Mouse (Mus musculus): ENCODE results near the gene Kin. TPM values are rescaled to one million over a fixed set of nuclear protein-coding genes. Genes with fewer than 3 reads are reported as not detected.

The Kin gene
- polyA plus RNA-seq, 1 experiment from 2014 or later, result 28.3 TPM

DNA sequence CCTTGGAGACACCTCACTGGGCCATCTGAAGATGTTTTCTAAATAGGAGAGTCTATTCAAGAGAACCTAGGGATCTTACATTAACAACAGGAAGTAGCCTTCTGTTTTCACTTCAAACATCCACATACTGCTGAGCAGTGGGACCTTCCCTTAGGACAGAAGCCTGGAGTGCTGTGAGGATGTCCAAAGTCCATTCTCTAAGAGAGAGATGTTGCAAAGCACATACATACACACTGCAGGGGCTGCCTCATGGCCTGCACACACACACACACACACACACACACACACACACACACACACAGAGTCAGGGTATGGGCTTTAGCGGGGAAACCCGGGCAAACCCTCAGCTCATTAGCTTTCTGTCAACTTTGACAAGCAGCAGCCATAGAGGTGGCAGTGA is 20.1 kb downstream of the Kin start:
- DNase-seq (ENCODE audit: low spot score) (no peak), ATAC-seq (replicated peaks; ENCODE audit: low FRiP score, low read depth) (peak; percentile 30; the same call in 1 of the 2 replicates)
- Histone ChIP-seq H3K4me2 (ENCODE audit: low read length) (no peak overlapping the region), H3K4me3 (replicated peaks; ENCODE audit: low read depth, low read length) (no peak overlapping the region), H3K27me3 (ENCODE audit: insufficient read depth, low read length) (no peaks in the 10 kb centered on the region), H3K36me3 (ENCODE audit: insufficient read depth, low read length) (no peaks in the 10 kb centered on the region), H3K4me1 (replicated peaks; ENCODE audit: insufficient read depth, low read length) (no peaks in the 10 kb centered on the region), H3K9me3 (replicated peaks; ENCODE audit: low read length) (no peaks in the 10 kb centered on the region), H3K27ac (no peak overlapping the region), H3K9ac (ENCODE audit: low read depth, low read length) (no peak overlapping the region)
- no peak for TF ChIP-seq CTCF (IDR thresholded peaks at IDR 0.05; ENCODE audit: low read depth)
- 65% methylated on average over 2 of the region's 2 CpGs for WGBS

DNA sequence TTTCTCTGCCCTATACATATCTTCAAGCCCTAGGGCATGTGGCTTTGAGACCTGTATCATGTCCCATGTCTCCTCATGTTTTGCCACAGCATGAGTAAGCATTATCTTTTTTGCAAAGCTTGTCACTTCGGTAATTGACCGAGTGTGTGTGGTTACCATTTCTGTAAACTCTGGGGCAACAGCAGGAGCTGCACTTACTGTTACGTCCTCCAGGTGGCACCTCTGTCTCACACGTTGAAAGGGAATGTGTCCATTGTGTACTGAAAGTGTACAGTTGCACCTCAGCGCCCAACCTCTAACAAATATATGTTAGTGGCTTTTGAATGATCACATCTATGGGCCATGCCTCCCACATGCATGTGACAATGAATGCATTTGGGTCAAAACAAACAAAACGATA is 20.8 kb downstream of the Kin start:
- ATAC-seq (replicated peaks; ENCODE audit: low FRiP score, low read depth), result 0 out of 2 replicates have a peak, but pooled peaks have one; percentile 35
- 36% methylated on average over 6 of the region's 6 CpGs for WGBS
- H3K27me3 ChIP-seq (ENCODE audit: insufficient read depth, low read length), result no peaks in the 10 kb centered on the region
- peak; percentile 87 for TF ChIP-seq CTCF (IDR thresholded peaks at IDR 0.05; ENCODE audit: low read depth)
- no peaks in the 10 kb centered on the region for H3K4me1 ChIP-seq (replicated peaks; ENCODE audit: insufficient read depth, low read length)
- no peak overlapping the region for H3K27ac ChIP-seq
- H3K9ac ChIP-seq (ENCODE audit: low read depth, low read length), result no peak overlapping the region
- H3K4me3 ChIP-seq (replicated peaks; ENCODE audit: low read depth, low read length), result no peak overlapping the region
- peak; percentile 80 for DNase-seq (ENCODE audit: low spot score)
- H3K36me3 ChIP-seq (ENCODE audit: insufficient read depth, low read length), result no peaks in the 10 kb centered on the region
- no peak overlapping the region for H3K4me2 ChIP-seq (ENCODE audit: low read length)
- no peaks in the 10 kb centered on the region for H3K9me3 ChIP-seq (replicated peaks; ENCODE audit: low read length)

DNA sequence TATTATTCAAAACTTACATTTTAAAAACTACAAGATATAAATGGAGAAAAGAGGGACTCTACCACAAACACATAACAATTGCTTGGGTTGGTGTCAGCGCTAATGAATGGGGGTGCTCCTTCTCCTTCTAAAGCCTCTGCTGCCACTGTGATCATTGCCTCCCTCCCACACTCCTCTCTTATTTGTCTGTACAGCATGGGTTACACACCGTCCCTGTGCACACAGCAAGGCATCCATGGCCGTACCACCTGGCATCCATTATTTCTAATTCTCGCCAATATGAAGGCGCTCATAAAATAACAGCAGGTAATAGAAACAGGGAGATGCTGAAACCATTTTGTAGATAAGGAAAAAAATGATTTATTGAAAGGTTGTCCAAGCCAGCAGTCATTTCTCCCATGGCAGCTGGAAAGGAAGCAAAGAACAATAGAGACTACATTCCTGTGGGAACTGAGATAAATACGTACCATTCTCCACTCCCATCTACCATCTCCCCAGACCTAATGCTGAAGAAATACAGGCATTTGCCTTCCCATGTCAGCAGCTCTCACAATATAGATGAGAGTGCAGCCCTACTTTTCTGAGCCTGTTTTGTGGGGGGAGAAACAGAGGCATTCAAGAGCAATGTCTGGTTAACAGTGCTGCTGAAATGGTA is 28.3 kb downstream of the Kin start:
- DNase-seq (ENCODE audit: low spot score), result peak; percentile 38
- no peak overlapping the region for H3K9ac ChIP-seq (ENCODE audit: low read depth, low read length)
- 60% methylated on average over 6 of the region's 6 CpGs for WGBS
- no peaks in the 10 kb centered on the region for H3K27me3 ChIP-seq (ENCODE audit: insufficient read depth, low read length)
- H3K4me2 ChIP-seq (ENCODE audit: low read length), result no peak overlapping the region
- no peak overlapping the region for H3K27ac ChIP-seq
- no peak for TF ChIP-seq CTCF (IDR thresholded peaks at IDR 0.05; ENCODE audit: low read depth)
- no peak overlapping the region for H3K4me3 ChIP-seq (replicated peaks; ENCODE audit: low read depth, low read length)
- no peaks in the 10 kb centered on the region for H3K4me1 ChIP-seq (replicated peaks; ENCODE audit: insufficient read depth, low read length)
- ATAC-seq (replicated peaks; ENCODE audit: low FRiP score, low read depth), result no peak
- H3K9me3 ChIP-seq (replicated peaks; ENCODE audit: low read length), result no peaks in the 10 kb centered on the region
- no peaks in the 10 kb centered on the region for H3K36me3 ChIP-seq (ENCODE audit: insufficient read depth, low read length)

DNA sequence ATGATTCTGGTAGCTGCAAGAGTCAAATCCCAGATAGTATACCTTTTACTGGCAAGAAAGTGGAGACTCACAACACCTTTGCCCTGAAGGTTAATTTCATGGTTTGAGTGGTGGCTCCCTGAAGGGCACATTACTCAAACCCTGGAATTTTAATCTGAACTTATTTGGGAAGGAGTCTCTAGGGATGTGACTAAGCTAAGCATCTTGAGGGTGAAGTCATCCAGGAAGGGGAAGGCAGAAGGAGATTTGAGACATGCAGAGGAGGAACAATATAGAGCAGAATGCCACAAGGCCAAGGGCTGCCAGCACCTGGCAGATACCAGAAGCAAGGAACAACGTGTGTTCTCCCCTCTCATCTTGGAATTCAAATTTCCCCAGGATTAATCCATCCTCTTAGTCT is 38.4 kb downstream of the Kin start:
- H3K9ac ChIP-seq (ENCODE audit: low read depth, low read length), result no peak overlapping the region
- 68% methylated on average over 1 of the region's 1 CpGs for WGBS
- TF ChIP-seq CTCF (IDR thresholded peaks at IDR 0.05; ENCODE audit: low read depth), result no peak
- no peaks in the 10 kb centered on the region for H3K36me3 ChIP-seq (ENCODE audit: insufficient read depth, low read length)
- no peaks in the 10 kb centered on the region for H3K9me3 ChIP-seq (replicated peaks; ENCODE audit: low read length)
- no peak overlapping the region for H3K27ac ChIP-seq
- no peak overlapping the region for H3K4me2 ChIP-seq (ENCODE audit: low read length)
- H3K27me3 ChIP-seq (ENCODE audit: insufficient read depth, low read length), result no peaks in the 10 kb centered on the region
- no peak overlapping the region for H3K4me3 ChIP-seq (replicated peaks; ENCODE audit: low read depth, low read length)
- DNase-seq (ENCODE audit: low spot score), result no peak
- H3K4me1 ChIP-seq (replicated peaks; ENCODE audit: insufficient read depth, low read length), result no peaks in the 10 kb centered on the region
- ATAC-seq (replicated peaks; ENCODE audit: low FRiP score, low read depth), result no peak

DNA sequence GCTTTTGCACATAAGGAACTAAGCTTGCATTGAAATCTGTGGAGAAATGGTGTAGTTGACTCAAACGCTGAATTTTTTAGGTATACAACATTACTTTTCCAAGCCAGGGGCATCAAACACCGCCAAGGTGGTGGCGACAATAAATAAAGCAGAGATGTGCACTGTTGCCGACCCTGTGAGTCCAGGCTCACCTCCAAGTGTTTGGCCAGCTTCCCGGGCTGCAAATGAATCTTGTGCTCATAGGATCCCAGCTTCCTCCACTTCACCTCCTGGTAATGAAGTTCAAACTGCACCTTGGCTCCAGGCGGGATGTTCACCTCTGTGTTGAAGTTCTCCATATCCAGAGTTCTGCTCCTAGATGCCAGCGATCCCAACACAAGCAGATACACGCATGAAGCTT is 38.9 kb downstream of the Kin start:
- no peak for TF ChIP-seq CTCF (IDR thresholded peaks at IDR 0.05; ENCODE audit: low read depth)
- no peak overlapping the region for H3K9ac ChIP-seq (ENCODE audit: low read depth, low read length)
- no peak overlapping the region for H3K4me3 ChIP-seq (replicated peaks; ENCODE audit: low read depth, low read length)
- DNase-seq (ENCODE audit: low spot score), result no peak
- no peaks in the 10 kb centered on the region for H3K9me3 ChIP-seq (replicated peaks; ENCODE audit: low read length)
- no peak overlapping the region for H3K27ac ChIP-seq
- no peak overlapping the region for H3K4me2 ChIP-seq (ENCODE audit: low read length)
- 69% methylated on average over 8 of the region's 8 CpGs for WGBS
- no peak for ATAC-seq (replicated peaks; ENCODE audit: low FRiP score, low read depth)
- no peaks in the 10 kb centered on the region for H3K4me1 ChIP-seq (replicated peaks; ENCODE audit: insufficient read depth, low read length)
- no peaks in the 10 kb centered on the region for H3K36me3 ChIP-seq (ENCODE audit: insufficient read depth, low read length)
- H3K27me3 ChIP-seq (ENCODE audit: insufficient read depth, low read length), result no peaks in the 10 kb centered on the region

DNA sequence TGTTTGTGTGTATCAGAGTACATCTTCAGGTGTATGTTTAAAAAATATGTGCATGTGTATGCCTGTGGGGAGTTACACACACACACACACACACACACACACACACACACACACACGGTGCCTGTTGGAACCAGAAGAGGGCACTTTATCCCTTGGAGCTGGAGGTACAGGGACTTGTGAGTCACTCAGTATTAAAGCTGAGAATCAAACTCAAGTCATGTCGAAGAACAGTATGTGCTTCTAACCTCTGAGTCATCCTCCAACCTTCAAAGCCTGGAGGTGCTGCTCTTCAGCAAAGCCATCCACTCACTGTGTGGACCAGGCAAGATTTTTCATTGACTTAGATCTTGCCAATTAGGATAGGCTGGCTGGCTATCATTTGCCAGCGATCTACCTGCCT is 41.4 kb downstream of the Kin start:
- no peaks in the 10 kb centered on the region for H3K36me3 ChIP-seq (ENCODE audit: insufficient read depth, low read length)
- no peak for ATAC-seq (replicated peaks; ENCODE audit: low FRiP score, low read depth)
- DNase-seq (ENCODE audit: low spot score), result no peak
- H3K4me2 ChIP-seq (ENCODE audit: low read length), result no peak overlapping the region
- H3K27ac ChIP-seq, result no peak overlapping the region
- no peaks in the 10 kb centered on the region for H3K4me1 ChIP-seq (replicated peaks; ENCODE audit: insufficient read depth, low read length)
- TF ChIP-seq CTCF (IDR thresholded peaks at IDR 0.05; ENCODE audit: low read depth), result no peak
- H3K27me3 ChIP-seq (ENCODE audit: insufficient read depth, low read length), result no peaks in the 10 kb centered on the region
- 60% methylated on average over 3 of the region's 3 CpGs for WGBS
- no peak overlapping the region for H3K9ac ChIP-seq (ENCODE audit: low read depth, low read length)
- H3K4me3 ChIP-seq (replicated peaks; ENCODE audit: low read depth, low read length), result no peak overlapping the region
- H3K9me3 ChIP-seq (replicated peaks; ENCODE audit: low read length), result no peaks in the 10 kb centered on the region

DNA sequence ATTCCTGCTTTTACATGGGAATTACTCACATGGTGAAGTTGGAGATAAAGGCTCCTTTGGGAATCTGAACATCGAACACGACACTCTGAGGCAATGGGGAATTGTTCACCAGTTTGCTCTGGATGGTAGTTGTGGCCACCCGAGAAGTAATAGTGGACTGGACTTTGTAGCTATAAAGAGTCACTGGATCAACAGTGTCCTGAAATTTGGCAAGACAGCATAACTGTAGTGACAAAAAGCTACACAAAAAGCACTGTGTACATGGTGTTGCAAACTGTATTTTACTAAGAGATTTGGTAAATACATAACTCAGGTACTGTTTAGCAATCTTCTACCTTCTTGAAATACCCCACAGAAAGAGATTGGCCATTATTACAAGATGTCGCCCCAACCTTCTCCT is 45.7 kb downstream of the Kin start:
- no peak overlapping the region for H3K4me3 ChIP-seq (replicated peaks; ENCODE audit: low read depth, low read length)
- no peak for DNase-seq (ENCODE audit: low spot score)
- no peak for TF ChIP-seq CTCF (IDR thresholded peaks at IDR 0.05; ENCODE audit: low read depth)
- no peaks in the 10 kb centered on the region for H3K36me3 ChIP-seq (ENCODE audit: insufficient read depth, low read length)
- ATAC-seq (replicated peaks; ENCODE audit: low FRiP score, low read depth), result no peak
- H3K27ac ChIP-seq, result no peak overlapping the region
- no peaks in the 10 kb centered on the region for H3K4me1 ChIP-seq (replicated peaks; ENCODE audit: insufficient read depth, low read length)
- 95% methylated on average over 4 of the region's 4 CpGs for whole genome bisulfite sequencing
- H3K4me2 ChIP-seq (ENCODE audit: low read length), result no peak overlapping the region
- H3K27me3 ChIP-seq (ENCODE audit: insufficient read depth, low read length), result no peaks in the 10 kb centered on the region
- no peaks in the 10 kb centered on the region for H3K9me3 ChIP-seq (replicated peaks; ENCODE audit: low read length)
- no peak overlapping the region for H3K9ac ChIP-seq (ENCODE audit: low read depth, low read length)
